Mouse (Mus musculus): Measurements from ENCODE around the gene Sema4c.

- TF ChIP-seq HCFC1 (IDR thresholded peaks at IDR 0.05; ENCODE audit: borderline replicate concordance, insufficient read depth, low read length) (no peak), ZNF384 (IDR thresholded peaks at IDR 0.05; ENCODE audit: low read depth, low read length) (no peak), ZC3H11A (IDR thresholded peaks at IDR 0.05; ENCODE audit: borderline replicate concordance, low read depth, low read length) (no peak), MAFK (IDR thresholded peaks at IDR 0.05; ENCODE audit: insufficient read depth, low read depth, low read length) (no peak), CHD2 (IDR thresholded peaks at IDR 0.05; ENCODE audit: low read depth, low read length) (no peak)
Observed at GRCm38 (mm10) chr1:36530485-36530884, 27.7 kb downstream of the Sema4c start.
